Mouse (Mus musculus) ES-Bruce4 (cell line): ENCODE data around the gene Itih3.

ENCODE experiments used
- CTCF ChIP-seq: IDR thresholded peaks from one replicate; pipeline ENCODE4 v1.8.1; 2011; ENCODE audit warnings: low read depth, low read length
- EP300 ChIP-seq: IDR thresholded peaks from 2 replicates; pipeline ENCODE4 v1.6.1; 2011; ENCODE audit warnings: low read depth, low read length; ENCODE audit not compliant: insufficient read depth

DNA sequence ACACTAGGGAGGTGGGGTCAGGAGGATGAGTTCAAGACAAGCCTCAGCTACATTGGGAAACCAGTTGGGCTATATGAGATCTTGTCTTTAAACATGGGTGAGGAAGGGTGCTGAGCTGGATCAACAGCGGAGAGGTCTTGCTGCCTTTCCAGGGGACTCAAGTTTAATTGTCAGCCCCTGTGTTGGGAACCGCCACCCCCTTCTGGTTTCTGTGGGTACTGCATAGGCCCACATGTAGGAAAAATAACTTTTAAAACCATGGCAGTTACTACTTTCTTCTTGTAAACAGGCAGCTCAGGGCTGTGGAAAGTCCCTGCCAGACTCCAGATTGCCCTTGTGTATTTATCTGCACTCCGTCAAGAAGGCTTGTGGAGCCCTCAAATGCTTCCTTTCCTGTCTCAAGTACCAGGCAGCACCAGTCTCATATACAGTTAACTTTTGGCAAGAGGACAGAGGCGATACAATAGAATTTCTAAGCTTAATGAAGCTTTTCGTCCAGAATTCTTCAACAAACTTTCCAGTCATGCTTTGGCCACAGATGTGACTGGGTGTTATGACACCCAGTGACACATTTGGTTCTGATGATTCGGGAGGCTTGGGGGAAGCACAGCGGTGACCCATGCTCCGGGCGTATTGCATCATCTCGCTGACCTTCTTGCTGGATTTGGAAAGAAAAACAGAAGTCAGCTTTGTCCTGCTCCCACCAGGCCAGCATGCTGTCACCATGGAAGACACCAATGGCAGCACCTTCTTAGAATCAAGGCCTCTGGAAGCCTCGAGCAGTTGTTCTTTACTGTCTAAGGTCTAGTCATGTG lies 20.5 kb upstream of the Itih3 start:
- TF ChIP-seq CTCF: peak; percentile 52
- TF ChIP-seq EP300: no peak
